Mouse (Mus musculus): ENCODE data around the gene Foxp1.

Gene Foxp1

GRCm38 (mm10) chr6:99485217-99485883, 37.2 kb downstream of the Foxp1 start:
- DNase-seq (ENCODE audit: low read depth, low spot score) = peak; percentile 39

- DNase-seq (ENCODE audit: low read depth, low spot score) = no peak
These were observed 37.7 kb downstream of the Foxp1 start for GRCm38 (mm10) chr6:99484884-99485216.

- no peak for DNase-seq (ENCODE audit: low read depth, low spot score)
These were observed 38.3 kb downstream of the Foxp1 start for GRCm38 (mm10) chr6:99484197-99484725.

- no peak for DNase-seq (ENCODE audit: low read depth, low spot score)
These were observed 39.0 kb downstream of the Foxp1 start for GRCm38 (mm10) chr6:99483556-99483955.

GRCm38 (mm10) chr6:99481568-99481967, 41.0 kb downstream of the Foxp1 start:
- DNase-seq (ENCODE audit: low read depth, low spot score) = peak; percentile 14

GRCm38 (mm10) chr6:99478873-99479650, 43.5 kb downstream of the Foxp1 start:
- DNase-seq (ENCODE audit: low read depth, low spot score) = no peak

GRCm38 (mm10) chr6:99475040-99475439, 47.5 kb downstream of the Foxp1 start:
- no peak for DNase-seq (ENCODE audit: low read depth, low spot score)

GRCm38 (mm10) chr6:99470906-99471305, 51.6 kb downstream of the Foxp1 start:
- no peak for DNase-seq (ENCODE audit: low read depth, low spot score)

- no peak for DNase-seq (ENCODE audit: low read depth, low spot score)
These were observed 53.2 kb downstream of the Foxp1 start for GRCm38 (mm10) chr6:99469134-99469834.

GRCm38 (mm10) chr6:99467831-99468230, 54.7 kb downstream of the Foxp1 start:
- DNase-seq (ENCODE audit: low read depth, low spot score) = no peak

GRCm38 (mm10) chr6:99467109-99467508, 55.4 kb downstream of the Foxp1 start:
- no peak for DNase-seq (ENCODE audit: low read depth, low spot score)

- DNase-seq (ENCODE audit: low read depth, low spot score) = no peak
These were observed 56.2 kb downstream of the Foxp1 start for GRCm38 (mm10) chr6:99466354-99466753.

- no peak for DNase-seq (ENCODE audit: low read depth, low spot score)
These were observed 58.1 kb downstream of the Foxp1 start for GRCm38 (mm10) chr6:99464449-99464848.

GRCm38 (mm10) chr6:99463906-99464305, 58.6 kb downstream of the Foxp1 start:
- DNase-seq (ENCODE audit: low read depth, low spot score) = no peak

GRCm38 (mm10) chr6:99458775-99459174, 63.7 kb downstream of the Foxp1 start:
- no peak for DNase-seq (ENCODE audit: low read depth, low spot score)

- DNase-seq (ENCODE audit: low read depth, low spot score) = peak; percentile 58
These were observed 68.6 kb downstream of the Foxp1 start for GRCm38 (mm10) chr6:99453763-99454520.

- peak; percentile 36 for DNase-seq (ENCODE audit: low read depth, low spot score)
These were observed 69.8 kb downstream of the Foxp1 start for GRCm38 (mm10) chr6:99452638-99453185.

GRCm38 (mm10) chr6:99451479-99451878, 71.0 kb downstream of the Foxp1 start:
- DNase-seq (ENCODE audit: low read depth, low spot score) = no peak

- no peak for DNase-seq (ENCODE audit: low read depth, low spot score)
These were observed 75.1 kb downstream of the Foxp1 start for GRCm38 (mm10) chr6:99447447-99447846.

- no peak for DNase-seq (ENCODE audit: low read depth, low spot score)
These were observed 75.6 kb downstream of the Foxp1 start for GRCm38 (mm10) chr6:99446801-99447415.

GRCm38 (mm10) chr6:99443460-99443859, 79.1 kb downstream of the Foxp1 start:
- DNase-seq (ENCODE audit: low read depth, low spot score) = no peak
